Mouse (Mus musculus) ES-E14 (cell line): ENCODE measurements around the gene Zscan2.
A peak's percentile ranks its signal among the peaks of the same experiment; 100 is the strongest.

Experiments used
- CHD2 ChIP-seq: IDR thresholded peaks from 2 replicates; pipeline ENCODE4 v1.6.1; 2014; ENCODE audit warnings: mild to moderate bottlenecking, low read depth, low read length, inconsistent platforms
- HCFC1 ChIP-seq: IDR thresholded peaks from 2 replicates; pipeline ENCODE4 v1.6.1; 2012; ENCODE audit warnings: low read length, inconsistent platforms, borderline replicate concordance; ENCODE audit not compliant: insufficient read depth
- MAFK ChIP-seq: IDR thresholded peaks from 2 replicates; pipeline ENCODE4 v1.6.1; 2014; ENCODE audit warnings: mild to moderate bottlenecking, low read depth, low read length, inconsistent platforms; ENCODE audit not compliant: insufficient read depth
- ZNF384 ChIP-seq: IDR thresholded peaks from 2 replicates; pipeline ENCODE4 v1.6.1; 2012; ENCODE audit warnings: low read depth, low read length, inconsistent platforms

- TF ChIP-seq ZNF384 (no peak), HCFC1 (no peak), CHD2 (no peak), MAFK (0 out of 2 replicates have a peak, but pooled peaks have one; percentile 37)
Measured at GRCm38 (mm10) chr7:80828146-80828860, 32.4 kb upstream of the Zscan2 start.
